Mouse (Mus musculus) forebrain, embryonic 15.5 days (tissue): ENCODE measurements at regions not wholly inside any gene's neighbourhood (a gene's known extent, or its start where the extent isn't known, plus 50 kb on each side); places are given as distances from the start of the nearest gene placed in this dataset.

Experiments used
- ATAC-seq: fragments of 200-750 bp; cut with Nextera tagmentation; replicated peaks from 2 replicates; pipeline ENCODE4 v1.8.0; 2017; ENCODE audit warnings: mild to moderate bottlenecking, moderate TSS enrichment, moderate library complexity
- H3K27ac ChIP-seq: fragments of 300-500 bp; sonication (generic); replicated peaks from 2 replicates; pipeline ENCODE4 v1.5.1; 2015; ENCODE audit warnings: mild to moderate bottlenecking, inconsistent platforms
- H3K27me3 ChIP-seq: fragments of 300-500 bp; sonication (generic); 2 replicates; pipeline ENCODE4 v1.6.1; 2015; ENCODE audit warnings: inconsistent platforms
- H3K36me3 ChIP-seq: fragments of 300-500 bp; sonication (generic); 2 replicates; pipeline ENCODE4 v1.6.1; 2015; ENCODE audit warnings: mild to moderate bottlenecking, inconsistent platforms
- H3K4me1 ChIP-seq: fragments of 300-500 bp; sonication (generic); 2 replicates; pipeline ENCODE4 v1.6.1; 2015; ENCODE audit warnings: inconsistent platforms
- H3K4me2 ChIP-seq: fragments of 300-500 bp; sonication (generic); replicated peaks from 2 replicates; pipeline ENCODE4 v1.6.1; 2015; ENCODE audit warnings: mild to moderate bottlenecking, inconsistent platforms
- H3K4me3 ChIP-seq: fragments of 300-500 bp; sonication (generic); 2 replicates; pipeline ENCODE4 v1.5.1; 2015; ENCODE audit warnings: mild to moderate bottlenecking, inconsistent platforms
- H3K9ac ChIP-seq: fragments of 300-500 bp; sonication (generic); replicated peaks from 2 replicates; pipeline ENCODE4 v1.6.1; 2015; ENCODE audit warnings: mild to moderate bottlenecking, inconsistent platforms
- H3K9me3 ChIP-seq: fragments of 300-500 bp; sonication (generic); 2 replicates; pipeline ENCODE4 v1.6.1; 2016; ENCODE audit warnings: inconsistent platforms
- WGBS: fragments of 180-500 bp; shearing (Covaris S2); methylation state at CpG from one replicate; pipeline ENCODE4 v1.1.7; 2015; ENCODE audit warnings: mixed read lengths; 5-methylcytosine and 5-hydroxymethylcytosine counted together

DNA sequence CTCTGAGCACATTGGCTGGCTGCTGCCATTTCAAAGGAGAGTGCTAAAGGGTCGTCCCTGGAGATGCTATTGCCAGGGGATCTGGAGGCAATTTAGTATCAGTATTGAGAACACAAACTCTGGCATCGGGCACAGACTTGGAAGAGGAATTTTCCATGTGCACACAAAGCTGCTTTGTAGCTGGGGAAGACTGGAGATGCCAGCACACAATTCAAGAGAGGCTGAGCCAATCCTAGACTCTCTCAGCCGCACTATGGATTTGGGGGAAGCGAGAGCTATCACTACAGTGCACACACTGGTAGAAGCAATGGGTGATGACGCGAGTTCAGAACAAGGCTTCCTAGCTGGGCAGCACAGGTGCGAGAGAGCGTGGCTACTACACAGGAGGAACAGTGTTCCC is 97.0 kb downstream of the Smim20 start:
- ATAC-seq, result 0 out of 2 replicates have a peak, but pooled peaks have one; percentile 24

DNA sequence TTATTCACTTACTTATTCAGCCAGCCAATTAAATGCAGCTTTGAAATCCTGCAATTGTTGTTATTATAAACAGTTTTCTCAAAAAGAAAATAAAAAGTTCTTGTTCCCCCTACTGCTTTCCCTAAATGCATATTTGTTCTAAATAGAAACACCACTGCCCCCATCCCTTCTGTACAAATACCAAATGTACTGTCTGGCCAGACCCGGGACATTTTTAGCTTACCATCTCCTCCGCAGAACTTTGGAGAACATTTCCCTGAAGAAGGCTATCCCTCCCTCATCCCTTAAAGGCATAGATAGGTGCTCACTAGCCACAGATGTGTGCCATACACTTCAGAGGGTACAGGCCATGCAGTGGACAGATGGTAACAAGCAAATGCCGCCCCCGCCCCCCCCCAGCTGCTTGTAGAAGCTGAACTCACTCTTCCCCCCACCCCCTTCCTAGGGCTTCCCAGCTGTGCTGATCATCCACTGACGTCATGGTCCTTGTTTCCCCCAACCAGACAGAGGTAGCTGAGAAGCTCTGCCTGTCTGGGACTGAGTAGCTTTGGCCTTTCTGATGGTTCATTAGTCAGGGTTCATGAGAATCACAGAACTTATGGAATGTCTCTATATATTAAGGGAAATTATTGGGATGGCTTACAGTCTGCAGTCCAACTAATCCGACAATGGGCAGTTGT is 98.9 kb upstream of the Rbpj start:
- ATAC-seq, result no peak
- no peaks in the 10 kb centered on the region for H3K36me3 ChIP-seq
- no peak overlapping the region for H3K4me2 ChIP-seq
- no peaks in the 10 kb centered on the region for H3K27me3 ChIP-seq
- no peak overlapping the region for H3K27ac ChIP-seq
- no peaks in the 10 kb centered on the region for H3K9me3 ChIP-seq
- no peak overlapping the region for H3K9ac ChIP-seq
- H3K4me1 ChIP-seq, result 0 out of 2 replicates have a peak, but pooled peaks cover 5% of the 10 kb centered on the region
- WGBS, result 64% methylated on average over 6 of the region's 6 CpGs
- no peak overlapping the region for H3K4me3 ChIP-seq

More for the DNA sequence above, 97.0 kb downstream of the Smim20 start:
- Histone ChIP-seq H3K27ac (no peak overlapping the region), H3K4me1 (0 out of 2 replicates have a peak, but pooled peaks cover 5% of the 10 kb centered on the region), H3K4me3 (no peak overlapping the region), H3K36me3 (no peaks in the 10 kb centered on the region), H3K9me3 (no peaks in the 10 kb centered on the region), H3K9ac (no peak overlapping the region), H3K27me3 (no peaks in the 10 kb centered on the region), H3K4me2 (no peak overlapping the region)
- 78% methylated on average over 8 of the region's 8 CpGs for WGBS

DNA sequence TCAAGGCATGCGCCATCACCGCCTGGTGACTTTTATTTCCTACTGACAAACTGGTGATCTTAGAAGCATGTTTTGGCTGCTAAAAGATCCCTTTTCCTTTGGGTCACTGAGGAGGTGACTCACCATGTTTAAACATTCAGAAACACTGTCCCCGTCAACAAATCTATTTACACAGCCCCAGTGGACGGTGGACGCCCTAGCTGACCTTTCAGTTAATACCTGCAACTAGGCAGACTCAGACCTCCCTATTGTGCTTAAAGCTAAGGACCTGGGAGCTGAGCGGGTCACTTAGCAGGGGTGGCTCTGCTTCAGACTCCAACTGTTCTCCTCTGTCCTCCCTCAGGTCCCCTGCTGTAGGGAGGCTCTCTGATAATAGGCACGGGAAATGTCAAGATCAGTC is 95.7 kb upstream of the Rbpj start:
- H3K4me1 ChIP-seq, result 0 out of 2 replicates have a peak, but pooled peaks cover 3% of the 10 kb centered on the region
- ATAC-seq, result no peak
- WGBS, result 86% methylated on average over 7 of the region's 7 CpGs

DNA sequence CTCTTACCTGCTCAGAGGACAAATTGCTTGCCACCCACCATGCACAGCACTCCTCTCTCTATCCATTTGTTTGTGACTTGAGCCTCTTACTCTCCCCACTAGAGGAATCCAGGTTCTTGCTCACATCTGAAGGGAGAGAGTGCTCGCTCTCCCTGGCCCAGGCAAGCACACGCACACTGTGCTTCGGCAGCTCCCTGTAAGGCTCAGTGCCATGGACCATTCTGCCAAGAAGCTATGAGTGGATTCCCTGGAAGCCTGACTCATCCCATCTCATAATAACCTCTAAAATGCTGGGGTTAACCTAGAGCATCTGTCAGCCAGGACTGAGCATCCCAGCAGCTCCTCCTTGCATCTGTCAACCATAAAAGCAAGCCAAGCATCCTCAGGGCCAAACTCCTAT is 94.3 kb upstream of the Rbpj start:
- H3K4me2 ChIP-seq, result no peak overlapping the region
- no peaks in the 10 kb centered on the region for H3K9me3 ChIP-seq
- H3K36me3 ChIP-seq, result no peaks in the 10 kb centered on the region
- no peak for ATAC-seq
- H3K27ac ChIP-seq, result no peak overlapping the region
- WGBS, result 89% methylated on average over 3 of the region's 3 CpGs
- H3K9ac ChIP-seq, result no peak overlapping the region
- 0 out of 2 replicates have a peak, but pooled peaks cover 3% of the 10 kb centered on the region for H3K4me1 ChIP-seq
- no peaks in the 10 kb centered on the region for H3K27me3 ChIP-seq
- H3K4me3 ChIP-seq, result no peak overlapping the region

More for the DNA sequence above, 95.7 kb upstream of the Rbpj start:
- no peak overlapping the region for H3K27ac ChIP-seq
- H3K4me2 ChIP-seq, result no peak overlapping the region
- H3K9ac ChIP-seq, result no peak overlapping the region
- H3K27me3 ChIP-seq, result no peaks in the 10 kb centered on the region
- H3K36me3 ChIP-seq, result no peaks in the 10 kb centered on the region
- no peaks in the 10 kb centered on the region for H3K9me3 ChIP-seq
- no peak overlapping the region for H3K4me3 ChIP-seq

DNA sequence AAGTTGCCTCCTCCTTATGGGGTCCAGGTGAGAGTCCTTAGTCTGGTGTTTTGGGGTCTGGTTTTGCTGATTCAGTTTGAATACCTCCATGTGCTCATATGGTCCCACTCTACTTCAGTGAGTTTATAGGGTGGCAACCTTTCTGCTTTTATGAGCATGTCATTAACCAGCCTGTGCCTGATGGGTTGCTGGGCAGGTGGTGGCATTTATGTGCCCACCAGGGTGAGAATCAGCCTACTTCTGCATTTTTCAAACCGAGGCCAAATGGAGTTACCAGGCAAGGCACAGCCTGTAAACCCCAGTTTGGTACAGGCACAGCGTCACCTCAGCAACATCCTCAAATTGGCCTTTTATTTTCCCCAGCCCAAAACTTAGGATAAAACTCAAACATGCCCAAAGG is 92.6 kb upstream of the Rbpj start:
- H3K9me3 ChIP-seq, result no peaks in the 10 kb centered on the region
- H3K27ac ChIP-seq, result no peak overlapping the region
- no peak overlapping the region for H3K4me2 ChIP-seq
- no peak overlapping the region for H3K9ac ChIP-seq
- no peaks in the 10 kb centered on the region for H3K27me3 ChIP-seq
- ATAC-seq, result no peak
- H3K4me3 ChIP-seq, result no peak overlapping the region
- WGBS, result 84% methylated on average over 2 of the region's 2 CpGs
- no peaks in the 10 kb centered on the region for H3K36me3 ChIP-seq
- H3K4me1 ChIP-seq, result no peaks in the 10 kb centered on the region

DNA sequence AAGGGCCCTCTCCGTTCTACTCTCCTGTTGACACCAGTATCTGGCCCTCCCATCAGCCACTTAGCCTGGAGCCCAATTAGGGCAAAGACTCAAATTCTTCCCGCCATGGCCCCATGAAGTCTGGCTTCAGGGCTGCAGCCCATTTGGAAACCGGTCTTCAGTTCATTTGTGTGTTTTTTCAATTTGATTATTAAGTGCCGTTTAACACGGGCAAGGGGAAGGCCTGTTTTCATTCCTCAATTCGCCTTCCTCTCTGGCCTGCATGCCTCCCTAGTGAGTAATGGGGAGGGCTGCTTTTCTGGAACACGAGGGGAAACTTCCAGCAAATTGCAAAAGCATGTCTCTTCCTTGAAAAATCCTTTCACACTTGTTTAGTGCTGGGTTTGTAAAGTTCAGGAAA is 89.1 kb upstream of the Rbpj start:
- Histone ChIP-seq H3K4me2 (no peak overlapping the region), H3K9ac (no peak overlapping the region), H3K27ac (no peak overlapping the region), H3K27me3 (no peaks in the 10 kb centered on the region), H3K9me3 (no peaks in the 10 kb centered on the region), H3K4me1 (no peaks in the 10 kb centered on the region), H3K36me3 (no peaks in the 10 kb centered on the region), H3K4me3 (no peak overlapping the region)
- WGBS, result 53% methylated on average over 7 of the region's 7 CpGs
- no peak for ATAC-seq

DNA sequence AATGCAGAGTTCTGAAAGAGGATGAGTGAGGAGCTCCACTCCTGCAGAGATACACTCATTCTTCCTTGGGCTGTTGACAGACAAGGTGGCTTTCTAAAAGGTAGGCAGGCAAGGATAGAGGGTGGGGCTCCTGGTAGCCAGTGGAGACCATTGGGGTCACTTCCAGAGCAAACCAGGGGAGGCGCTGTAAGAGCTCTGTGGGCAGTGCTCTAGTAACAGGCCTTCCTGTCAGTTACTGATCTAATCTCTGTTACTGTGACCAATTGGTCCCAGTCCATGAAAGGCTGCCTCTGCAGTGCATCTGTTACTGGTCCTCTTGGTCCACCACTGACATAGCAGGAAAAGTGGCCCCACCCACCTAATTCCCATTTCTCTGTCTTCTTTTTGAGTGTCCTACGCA is 88.3 kb upstream of the Rbpj start:
- ATAC-seq, result no peak
- Histone ChIP-seq H3K4me3 (no peak overlapping the region), H3K36me3 (no peaks in the 10 kb centered on the region), H3K4me1 (no peaks in the 10 kb centered on the region), H3K27me3 (no peaks in the 10 kb centered on the region), H3K9me3 (no peaks in the 10 kb centered on the region), H3K4me2 (no peak overlapping the region), H3K27ac (no peak overlapping the region), H3K9ac (no peak overlapping the region)
- WGBS, result 79% methylated on average over 2 of the region's 2 CpGs

DNA sequence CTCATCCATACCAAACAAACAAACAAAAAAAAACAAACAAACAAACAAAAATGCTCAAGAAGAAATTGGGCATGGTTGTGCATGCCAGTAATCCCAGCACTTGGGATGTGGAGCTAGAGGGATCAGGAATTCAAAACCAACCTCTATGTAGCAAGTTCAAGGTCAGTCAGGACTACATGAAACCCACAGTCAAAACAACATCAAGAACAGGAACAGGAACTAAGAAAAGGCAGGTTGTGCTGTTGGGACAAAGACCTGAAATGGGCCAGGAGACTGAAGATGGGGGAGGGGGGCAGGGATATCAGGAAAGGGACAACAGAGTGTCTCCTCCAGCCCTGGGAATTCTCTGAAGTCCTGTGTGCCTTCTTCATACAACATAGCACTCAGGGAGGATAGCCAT is 87.8 kb upstream of the Rbpj start:
- Histone ChIP-seq H3K27ac (no peak overlapping the region), H3K36me3 (no peaks in the 10 kb centered on the region), H3K9me3 (no peaks in the 10 kb centered on the region), H3K27me3 (no peaks in the 10 kb centered on the region), H3K4me2 (no peak overlapping the region), H3K9ac (no peak overlapping the region), H3K4me3 (no peak overlapping the region), H3K4me1 (no peaks in the 10 kb centered on the region)
- no peak for ATAC-seq

DNA sequence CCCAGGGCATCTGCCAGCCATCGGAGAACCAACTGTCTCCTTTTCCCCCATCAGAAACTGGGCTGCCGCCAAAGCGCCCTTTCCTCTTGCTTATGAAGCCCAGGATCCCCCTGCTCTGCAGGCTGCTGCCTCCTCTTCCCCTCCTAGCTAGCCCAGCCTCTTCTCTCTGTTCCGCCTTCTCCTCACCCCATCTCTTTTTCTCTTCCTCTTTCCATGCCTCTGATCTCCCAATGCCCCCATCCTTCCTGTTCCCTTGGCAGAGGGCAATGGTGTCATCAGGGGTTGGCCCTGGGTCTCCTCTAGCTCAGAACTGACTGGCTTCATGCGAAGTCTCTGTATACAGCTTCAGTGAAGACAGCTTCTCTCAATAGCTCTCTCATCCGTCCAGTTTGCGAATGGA is 87.4 kb upstream of the Rbpj start:
- Histone ChIP-seq H3K27ac (no peak overlapping the region), H3K9ac (no peak overlapping the region), H3K4me3 (no peak overlapping the region), H3K27me3 (no peaks in the 10 kb centered on the region), H3K36me3 (no peaks in the 10 kb centered on the region), H3K4me1 (no peaks in the 10 kb centered on the region), H3K4me2 (no peak overlapping the region), H3K9me3 (no peaks in the 10 kb centered on the region)
- no peak for ATAC-seq
- WGBS, result 91% methylated on average over 7 of the region's 7 CpGs

DNA sequence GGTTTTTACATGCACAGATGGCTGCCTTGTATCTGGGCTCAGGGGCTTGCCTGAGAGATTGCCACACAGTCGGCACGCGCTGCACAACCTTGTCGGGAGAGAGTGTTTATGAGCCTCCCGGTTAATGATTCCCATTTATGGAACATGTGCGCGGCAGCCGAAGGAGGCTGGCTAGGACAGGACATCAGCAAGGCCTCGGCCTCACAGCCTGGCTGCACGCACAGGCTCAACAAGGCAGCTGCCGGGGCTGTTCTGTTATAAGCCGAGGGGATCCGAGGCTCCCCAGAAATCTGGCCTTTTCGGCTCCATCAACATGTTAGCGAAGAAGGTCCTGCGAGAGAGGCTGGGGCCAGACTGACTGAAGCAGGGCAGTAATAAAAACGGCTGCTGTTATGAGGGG is 86.3 kb upstream of the Rbpj start:
- whole genome bisulfite sequencing, result 71% methylated on average over 17 of the region's 17 CpGs
- Histone ChIP-seq H3K27me3 (no peaks in the 10 kb centered on the region), H3K4me1 (no peaks in the 10 kb centered on the region), H3K9me3 (no peaks in the 10 kb centered on the region), H3K4me2 (no peak overlapping the region), H3K9ac (no peak overlapping the region), H3K27ac (no peak overlapping the region), H3K4me3 (no peak overlapping the region), H3K36me3 (no peaks in the 10 kb centered on the region)
- no peak for ATAC-seq

DNA sequence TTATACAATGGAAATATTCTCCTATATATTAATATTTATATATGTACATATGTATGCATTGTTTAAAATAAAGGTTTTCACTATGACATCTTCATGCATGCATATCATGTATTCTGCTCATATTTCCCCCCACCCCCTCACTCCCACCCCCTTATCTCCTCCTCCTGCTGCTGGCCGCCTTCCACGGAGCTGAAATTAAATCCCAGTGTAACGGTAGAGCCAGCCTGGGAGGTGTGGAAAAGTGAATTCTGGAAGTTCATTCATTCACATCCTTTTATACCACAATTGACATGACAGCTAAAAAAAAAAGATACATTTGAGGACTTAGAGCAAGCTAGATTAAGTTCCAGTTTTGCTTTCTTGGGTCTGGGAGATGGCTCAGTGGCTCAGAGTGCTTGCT is 85.7 kb upstream of the Rbpj start:
- H3K27me3 ChIP-seq, result no peaks in the 10 kb centered on the region
- no peak for ATAC-seq
- no peaks in the 10 kb centered on the region for H3K4me1 ChIP-seq
- H3K9me3 ChIP-seq, result no peaks in the 10 kb centered on the region
- H3K4me3 ChIP-seq, result no peak overlapping the region
- no peaks in the 10 kb centered on the region for H3K36me3 ChIP-seq
- H3K9ac ChIP-seq, result no peak overlapping the region
- no peak overlapping the region for H3K4me2 ChIP-seq
- 42% methylated on average over 3 of the region's 3 CpGs for WGBS
- H3K27ac ChIP-seq, result no peak overlapping the region

DNA sequence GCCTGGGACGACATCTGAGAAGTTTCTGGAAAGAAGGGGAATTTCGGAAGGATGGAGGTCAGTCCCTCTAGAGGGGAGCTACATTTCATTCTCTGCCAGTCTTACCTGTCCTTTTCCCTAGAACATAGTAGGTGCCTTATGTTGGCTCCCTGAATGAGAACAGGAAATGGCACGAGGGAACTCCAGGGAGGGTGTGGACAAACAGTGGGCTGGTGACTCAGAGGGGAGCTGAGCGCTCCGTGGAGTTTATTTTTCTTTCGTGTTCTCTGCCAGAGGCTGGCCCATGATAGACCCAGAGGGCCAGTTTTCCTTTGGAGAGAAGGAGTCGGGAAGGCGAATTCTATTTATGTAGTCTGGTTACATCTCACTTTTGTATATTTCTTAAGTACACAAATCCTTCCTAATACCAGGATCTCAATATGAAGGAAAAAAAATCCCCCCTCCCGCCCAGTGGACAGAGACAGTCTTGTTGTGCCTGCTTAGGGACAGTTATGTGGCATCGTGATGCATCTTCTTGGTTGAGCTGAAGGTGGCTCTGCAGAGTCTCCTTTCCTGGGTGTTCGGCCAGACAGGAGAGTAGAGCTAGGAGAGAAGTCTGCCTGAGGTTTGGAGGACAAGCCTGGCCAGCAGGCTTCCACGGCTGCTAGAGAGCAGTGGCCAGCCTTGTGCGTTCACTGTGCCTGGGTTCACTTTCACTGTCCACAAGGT is 84.3 kb upstream of the Rbpj start:
- H3K27me3 ChIP-seq, result no peaks in the 10 kb centered on the region
- H3K36me3 ChIP-seq, result no peaks in the 10 kb centered on the region
- WGBS, result 80% methylated on average over 13 of the region's 13 CpGs
- no peak overlapping the region for H3K4me2 ChIP-seq
- no peaks in the 10 kb centered on the region for H3K4me1 ChIP-seq
- H3K27ac ChIP-seq, result no peak overlapping the region
- no peak overlapping the region for H3K9ac ChIP-seq
- H3K4me3 ChIP-seq, result no peak overlapping the region
- H3K9me3 ChIP-seq, result no peaks in the 10 kb centered on the region
- no peak for ATAC-seq

DNA sequence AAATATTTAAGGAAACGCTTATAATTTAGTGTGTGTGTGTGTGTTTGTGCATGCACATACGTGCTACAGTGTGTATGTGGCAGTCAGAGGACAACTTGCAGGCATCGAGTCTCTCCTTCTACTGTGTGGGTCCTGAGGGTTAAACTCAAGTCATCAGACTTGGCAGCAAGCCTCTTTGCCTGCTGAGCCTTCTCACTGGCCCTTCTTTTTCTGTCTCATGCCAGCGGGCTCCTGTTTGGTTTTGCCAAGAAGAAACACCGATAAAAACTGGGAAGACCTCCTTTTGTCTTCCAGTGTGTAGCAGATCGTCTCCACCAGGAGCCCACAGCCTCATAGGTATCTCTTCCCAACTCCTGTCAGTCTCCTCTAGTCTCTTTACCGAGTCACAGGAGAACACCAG is 81.9 kb upstream of the Rbpj start:
- Histone ChIP-seq H3K4me3 (no peak overlapping the region), H3K4me1 (no peaks in the 10 kb centered on the region), H3K9ac (no peak overlapping the region), H3K9me3 (no peaks in the 10 kb centered on the region), H3K4me2 (no peak overlapping the region), H3K36me3 (no peaks in the 10 kb centered on the region), H3K27me3 (no peaks in the 10 kb centered on the region), H3K27ac (no peak overlapping the region)
- WGBS, result 85% methylated on average over 7 of the region's 7 CpGs
- ATAC-seq, result no peak
